Mouse (Mus musculus) WW6 (cell line): Measurements from ENCODE around the gene Gm13285.
"Not testable (repeated sequence)": the region's sequence is repeated elsewhere in the genome, so short reads cannot be mapped to it uniquely, and the experiment has no call there.

Experiments
- DNase-seq: peaks from one replicate; pipeline ENCODE4 v3.0.0-alpha.2; 2013; ENCODE audit warnings: low read depth, low spot score

Gene Gm13285

DNA sequence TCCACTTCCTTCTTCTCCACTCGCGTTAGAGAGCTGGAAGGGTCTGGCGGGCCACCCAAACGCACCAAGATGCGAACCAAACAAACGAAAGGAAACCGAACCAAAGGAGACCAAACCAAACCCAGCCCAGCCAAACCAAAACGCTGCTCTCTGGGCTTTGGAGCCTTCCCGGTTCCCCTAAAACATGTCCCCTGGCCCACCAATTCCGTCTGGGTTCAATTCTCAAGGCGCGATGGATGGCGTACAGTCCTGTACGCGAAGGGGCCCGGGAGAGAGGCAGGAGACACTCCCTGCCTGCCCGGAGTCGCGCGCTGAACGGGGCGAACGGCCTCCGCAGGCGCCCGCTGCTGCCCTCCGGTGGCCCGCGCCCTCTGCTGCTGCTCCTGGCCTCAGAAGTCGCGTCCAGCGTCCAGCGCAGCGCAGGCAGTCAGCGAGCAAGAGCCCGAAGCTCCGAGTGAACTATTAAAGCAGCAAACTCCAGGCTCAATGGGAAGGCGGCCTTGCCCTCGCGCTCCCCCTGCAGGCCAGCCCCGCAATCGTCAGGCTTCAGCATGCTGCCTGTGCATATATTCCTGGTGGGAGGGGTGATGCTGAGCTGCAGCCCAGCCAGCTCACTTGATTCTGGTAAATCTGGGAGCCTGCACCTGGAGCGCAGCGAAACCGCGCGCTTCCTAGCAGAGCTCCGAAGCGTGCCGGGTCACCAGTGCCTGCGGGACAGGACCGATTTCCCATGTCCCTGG lies 5.4 kb upstream of the Gm13285 start, which contains the start of gene Gm13275:
TSS of gene Gm13275 (plus strand) at position 552 of the 740 bp plus-strand sequence.
- DNase-seq: not testable (repeated sequence)

DNA sequence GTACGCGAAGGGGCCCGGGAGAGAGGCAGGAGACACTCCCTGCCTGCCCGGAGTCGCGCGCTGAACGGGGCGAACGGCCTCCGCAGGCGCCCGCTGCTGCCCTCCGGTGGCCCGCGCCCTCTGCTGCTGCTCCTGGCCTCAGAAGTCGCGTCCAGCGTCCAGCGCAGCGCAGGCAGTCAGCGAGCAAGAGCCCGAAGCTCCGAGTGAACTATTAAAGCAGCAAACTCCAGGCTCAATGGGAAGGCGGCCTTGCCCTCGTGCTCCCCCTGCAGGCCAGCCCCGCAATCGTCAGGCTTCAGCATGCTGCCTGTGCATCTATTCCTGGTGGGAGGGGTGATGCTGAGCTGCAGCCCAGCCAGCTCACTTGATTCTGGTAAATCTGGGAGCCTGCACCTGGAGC lies 2.4 kb upstream of the Gm13285 start, which contains the start of gene Gm13279:
TSS of gene Gm13279 (plus strand) at position 301 of the 400 bp plus-strand sequence.
- not testable (repeated sequence) for DNase-seq

DNA sequence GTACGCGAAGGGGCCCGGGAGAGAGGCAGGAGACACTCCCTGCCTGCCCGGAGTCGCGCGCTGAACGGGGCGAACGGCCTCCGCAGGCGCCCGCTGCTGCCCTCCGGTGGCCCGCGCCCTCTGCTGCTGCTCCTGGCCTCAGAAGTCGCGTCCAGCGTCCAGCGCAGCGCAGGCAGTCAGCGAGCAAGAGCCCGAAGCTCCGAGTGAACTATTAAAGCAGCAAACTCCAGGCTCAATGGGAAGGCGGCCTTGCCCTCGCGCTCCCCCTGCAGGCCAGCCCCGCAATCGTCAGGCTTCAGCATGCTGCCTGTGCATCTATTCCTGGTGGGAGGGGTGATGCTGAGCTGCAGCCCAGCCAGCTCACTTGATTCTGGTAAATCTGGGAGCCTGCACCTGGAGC lies 3.5 kb downstream of the Gm13285 start, which contains the start of gene Gm13287:
TSS of gene Gm13287 (plus strand) at position 301 of the 400 bp plus-strand sequence.
- DNase-seq: not testable (repeated sequence)

DNA sequence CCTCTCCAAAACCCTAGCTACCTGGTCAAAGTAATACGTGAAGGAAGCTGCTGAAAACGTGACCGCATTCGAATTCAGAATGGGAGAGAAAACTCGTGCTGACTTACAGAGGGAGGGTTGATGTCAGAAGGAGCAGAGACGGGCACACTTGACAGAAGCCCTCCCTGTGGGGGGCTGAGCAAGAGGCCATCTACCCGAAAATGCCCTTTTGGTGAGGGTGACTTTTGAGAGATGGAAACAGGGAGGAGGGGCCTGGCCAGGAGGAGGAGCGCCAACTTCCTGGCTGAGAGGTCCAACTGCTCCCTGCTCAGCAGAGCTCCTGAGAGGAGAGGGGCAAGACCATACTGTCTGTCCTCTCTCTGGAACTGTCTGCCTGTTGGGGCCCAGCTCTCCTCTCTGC lies 5.8 kb downstream of the Gm13285 start, which contains the start of gene Gm13288:
TSS of gene Gm13288 (plus strand) at position 301 of the 400 bp plus-strand sequence.
- DNase-seq: not testable (repeated sequence)

DNA sequence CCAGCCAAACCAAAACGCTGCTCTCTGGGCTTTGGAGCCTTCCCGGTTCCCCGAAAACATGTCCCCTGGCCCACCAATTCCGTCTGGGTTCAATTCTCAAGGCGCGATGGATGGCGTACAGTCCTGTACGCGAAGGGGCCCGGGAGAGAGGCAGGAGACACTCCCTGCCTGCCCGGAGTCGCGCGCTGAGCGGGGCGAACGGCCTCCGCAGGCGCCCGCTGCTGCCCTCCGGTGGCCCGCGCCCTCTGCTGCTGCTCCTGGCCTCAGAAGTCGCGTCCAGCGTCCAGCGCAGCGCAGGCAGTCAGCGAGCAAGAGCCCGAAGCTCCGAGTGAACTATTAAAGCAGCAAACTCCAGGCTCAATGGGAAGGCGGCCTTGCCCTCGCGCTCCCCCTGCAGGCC lies 6.3 kb downstream of the Gm13285 start:
- DNase-seq: not testable (repeated sequence)

DNA sequence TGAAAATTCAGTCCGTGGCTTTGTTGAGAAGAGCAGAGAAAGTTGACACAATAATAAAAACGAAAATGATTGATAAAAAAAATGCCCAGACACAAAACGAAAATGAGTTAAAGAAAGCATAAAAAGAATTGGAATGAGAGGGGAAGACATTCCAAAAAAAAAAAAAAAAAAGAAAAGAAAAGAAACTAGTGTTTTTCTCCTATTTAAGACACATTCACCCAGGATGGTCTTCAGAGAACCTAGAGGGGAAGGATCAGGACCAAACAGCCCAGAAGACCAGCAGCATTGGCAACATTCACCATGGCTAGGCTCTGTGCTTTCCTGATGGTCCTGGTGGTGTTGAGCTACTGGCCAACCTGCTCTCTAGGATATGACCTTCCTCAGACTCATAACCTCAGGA lies 16.5 kb downstream of the Gm13285 start, which contains the start of gene Ifna7:
TSS of gene Ifna7 (plus strand) at position 301 of the 400 bp plus-strand sequence.
- DNase-seq: no peak

DNA sequence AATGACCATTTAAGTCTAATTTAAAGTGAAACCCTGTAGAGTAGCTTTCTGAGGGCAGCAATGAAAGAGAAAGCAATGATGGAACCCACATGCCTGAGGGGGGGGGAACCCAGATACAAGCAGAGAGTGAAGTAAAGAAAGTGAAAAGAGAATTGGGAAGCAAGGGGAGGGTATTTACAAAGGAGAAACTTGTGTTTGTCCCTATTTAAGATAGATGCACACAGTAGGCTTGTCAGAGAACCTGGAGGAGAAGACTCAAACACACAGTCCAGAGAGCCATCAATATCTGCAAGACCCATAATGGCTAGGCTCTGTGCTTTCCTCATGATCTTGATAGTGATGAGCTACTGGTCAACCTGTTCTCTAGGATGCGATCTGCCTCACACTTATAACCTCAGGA lies 20.2 kb downstream of the Gm13285 start, which contains the start of gene Ifna11:
TSS of gene Ifna11 (plus strand) at position 301 of the 400 bp plus-strand sequence.
- no peak for DNase-seq

DNA sequence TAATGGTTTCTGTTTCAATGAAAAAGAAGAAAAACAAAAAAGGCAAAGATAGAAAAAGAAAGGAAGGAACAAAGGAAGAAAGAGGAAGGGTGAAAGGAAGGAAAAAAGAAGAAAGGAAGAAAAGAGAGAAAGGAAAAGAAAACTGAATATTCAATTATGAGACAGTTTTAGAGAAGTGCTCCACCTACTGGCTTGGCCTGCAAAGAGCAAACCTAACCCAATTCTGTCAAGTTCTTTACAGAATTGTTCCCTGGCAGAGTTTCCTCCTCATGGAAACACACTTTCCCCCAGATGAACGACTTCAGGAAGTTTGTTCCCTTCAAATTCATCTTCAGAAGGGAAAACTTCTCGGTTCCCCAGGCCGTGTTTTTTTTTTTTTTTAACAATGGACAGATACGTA lies 23.5 kb downstream of the Gm13285 start:
- no peak for DNase-seq

DNA sequence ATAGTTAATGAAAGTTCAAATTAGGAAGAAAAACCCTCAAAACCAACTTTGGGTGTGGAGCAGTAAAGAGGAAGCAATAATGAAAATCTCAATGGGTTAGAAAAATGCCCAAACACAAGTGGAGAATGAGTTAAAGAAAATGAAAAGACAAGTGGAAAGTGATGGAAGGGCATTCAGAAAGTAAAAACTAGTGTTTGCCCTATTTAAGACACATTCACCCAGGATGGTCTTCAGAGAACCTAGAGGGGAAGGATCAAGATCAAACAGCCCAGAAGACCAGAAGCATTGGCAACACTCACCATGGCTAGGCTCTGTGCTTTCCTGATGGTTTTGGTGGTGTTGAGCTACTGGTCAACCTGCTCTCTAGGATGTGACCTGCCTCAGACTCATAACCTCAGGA lies 27.7 kb downstream of the Gm13285 start, which contains the start of gene Ifna6:
TSS of gene Ifna6 (plus strand) at position 301 of the 400 bp plus-strand sequence.
- not testable (repeated sequence) for DNase-seq

DNA sequence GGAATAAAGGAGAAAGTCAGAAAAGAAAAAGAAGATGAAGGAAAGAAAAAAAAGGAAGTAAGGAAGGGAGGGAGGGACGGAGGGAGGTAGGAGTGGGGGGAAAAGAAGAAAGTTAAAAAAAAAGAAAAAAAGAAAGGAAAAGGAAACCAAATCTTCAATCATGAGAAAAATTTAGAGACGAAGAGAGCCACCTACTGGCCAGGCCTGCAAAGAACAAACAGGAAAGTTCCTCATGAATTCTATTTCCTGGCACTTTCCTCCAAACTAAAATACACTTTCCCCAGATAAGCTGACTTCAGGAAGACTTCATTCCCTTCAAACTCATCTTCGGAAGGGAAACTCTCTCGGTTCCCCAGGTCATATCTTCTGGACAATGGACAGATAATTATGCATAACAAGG lies 31.1 kb downstream of the Gm13285 start:
- no peak for DNase-seq

DNA sequence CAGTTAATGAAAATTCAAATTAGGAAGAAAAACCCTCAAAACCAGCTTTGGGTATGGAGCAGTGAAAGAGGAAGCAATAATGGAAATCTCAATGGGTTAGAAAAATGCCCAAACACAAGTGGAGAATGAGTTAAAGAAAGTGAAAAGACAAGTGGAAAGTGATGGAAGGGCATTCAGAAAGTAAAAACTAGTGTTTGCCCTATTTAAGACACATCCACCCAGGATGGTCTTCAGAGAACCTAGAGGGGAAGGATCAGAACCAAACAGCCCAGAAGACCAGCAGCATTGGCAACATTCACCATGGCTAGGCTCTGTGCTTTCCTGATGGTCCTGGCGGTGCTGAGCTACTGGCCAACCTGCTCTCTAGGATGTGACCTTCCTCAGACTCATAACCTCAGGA lies 35.8 kb downstream of the Gm13285 start, which contains the start of gene Ifna5:
TSS of gene Ifna5 (plus strand) at position 301 of the 400 bp plus-strand sequence.
- DNase-seq: not testable (repeated sequence)

DNA sequence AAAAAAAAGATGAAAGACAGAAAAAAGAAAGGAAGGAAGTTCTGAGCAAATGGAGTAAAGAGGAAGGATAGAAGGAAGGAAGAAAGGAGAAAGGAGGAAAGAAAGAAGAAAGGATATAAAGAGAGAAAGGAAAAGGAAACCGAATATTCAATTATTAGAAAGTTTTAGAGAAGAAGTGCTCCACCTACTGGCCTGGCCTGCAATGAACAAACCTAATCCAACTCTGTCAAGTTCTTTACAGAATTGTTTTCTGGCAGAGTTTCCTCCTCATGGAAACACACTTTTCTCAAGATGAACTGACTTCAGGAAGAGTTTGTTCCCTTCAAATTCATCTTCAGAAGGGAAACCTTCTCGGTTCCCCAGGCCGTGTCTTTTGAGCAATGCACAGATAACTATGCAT lies 39.4 kb downstream of the Gm13285 start:
- DNase-seq: no peak

DNA sequence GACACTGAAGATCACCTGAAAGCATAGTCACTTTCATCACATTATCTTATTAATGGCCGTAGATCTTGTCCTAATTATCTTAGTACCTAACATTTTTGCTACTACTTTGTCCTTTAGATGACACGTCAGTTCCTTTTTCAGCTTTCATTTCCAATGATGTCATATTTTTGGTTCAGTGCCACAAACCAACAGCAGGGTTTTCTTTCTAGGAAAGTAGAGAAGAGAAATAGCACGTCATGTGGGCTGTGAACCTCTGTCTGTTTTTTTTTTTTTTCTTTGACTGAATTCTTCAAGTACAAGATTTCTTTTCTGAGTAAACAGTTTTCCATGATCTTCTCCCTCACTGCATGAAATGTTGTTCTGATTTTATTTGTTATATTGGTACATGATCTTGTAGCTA lies 40.6 kb downstream of the Gm13285 start:
- no peak for DNase-seq

DNA sequence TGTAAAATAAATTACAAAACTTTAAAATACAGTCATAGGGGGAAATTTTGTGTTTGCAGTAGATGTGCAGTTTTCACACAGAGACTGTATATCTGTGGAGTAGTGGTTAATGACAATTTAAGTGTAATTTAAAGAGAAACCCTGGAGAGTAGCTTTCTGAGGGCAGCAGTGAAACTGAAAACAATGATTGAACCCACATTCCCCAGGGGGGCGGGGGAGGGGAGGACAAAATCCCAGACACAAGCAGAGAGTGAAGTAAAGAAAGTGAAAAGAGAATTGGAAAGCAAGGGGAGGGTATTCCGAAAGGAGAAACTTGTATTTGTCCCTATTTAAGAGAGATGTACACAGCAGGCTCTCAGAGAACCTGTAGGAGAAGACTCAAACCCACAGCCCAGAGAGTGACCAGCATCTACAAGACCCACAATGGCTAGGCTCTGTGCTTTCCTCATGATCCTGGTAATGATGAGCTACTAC lies 42.0 kb downstream of the Gm13285 start, which contains the start of gene Ifna4:
TSS of gene Ifna4 (plus strand) at position 424 of the 474 bp plus-strand sequence.
- no peak for DNase-seq

DNA sequence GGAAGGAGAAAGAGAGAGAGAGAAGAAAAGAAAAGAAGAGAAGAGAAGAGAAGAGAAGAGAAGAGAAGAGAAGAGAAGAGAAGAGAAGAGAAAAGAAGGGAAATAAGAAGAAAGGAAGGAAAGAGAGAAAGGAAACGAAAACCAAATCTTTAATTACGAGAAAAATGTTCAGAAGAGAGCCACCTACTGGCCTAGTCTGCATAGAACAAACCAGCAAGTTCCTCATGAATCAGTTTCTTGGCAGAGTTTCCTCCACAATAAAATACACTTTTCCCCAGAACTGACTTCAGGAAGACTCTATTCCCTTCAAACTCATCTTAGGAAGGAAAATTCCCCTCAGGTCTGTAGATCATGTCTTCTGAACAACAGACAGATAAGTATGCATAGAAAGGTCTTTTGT lies 45.9 kb downstream of the Gm13285 start:
- DNase-seq: no peak

DNA sequence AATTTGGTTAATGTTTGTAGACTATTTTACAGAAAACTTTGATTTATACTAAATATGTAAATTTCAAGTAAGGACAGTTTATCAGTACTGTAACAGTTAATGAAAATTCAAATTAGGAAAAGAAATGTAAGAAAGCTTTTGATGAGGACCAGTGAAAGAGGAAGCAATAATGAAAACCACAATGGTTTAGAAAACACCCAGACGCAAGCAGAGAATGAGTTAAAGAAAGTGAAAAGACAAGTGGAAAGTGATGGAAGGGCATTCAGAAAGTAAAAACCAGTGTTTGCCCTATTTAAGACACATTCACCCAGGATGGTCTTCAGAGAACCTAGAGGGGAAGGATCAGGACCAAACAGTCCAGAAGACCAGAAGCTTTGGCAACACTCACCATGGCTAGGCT lies 50.2 kb downstream of the Gm13285 start, which contains the start of gene Ifna1:
TSS of gene Ifna1 (plus strand) at position 390 of the 400 bp plus-strand sequence.
- DNase-seq: no peak
